Mouse (Mus musculus) lung, postnatal 0 days (tissue): ENCODE results near the gene Crb3.

ENCODE experiments used
- CTCF ChIP-seq: IDR thresholded peaks from 2 replicates; pipeline ENCODE4 v1.5.1; 2016; ENCODE audit warnings: antibody characterized with exemption, mild to moderate bottlenecking
- EP300 ChIP-seq: IDR thresholded peaks from 2 replicates; pipeline ENCODE4 v1.6.1; 2016; ENCODE audit warnings: antibody characterized with exemption, mild to moderate bottlenecking, control low read depth

DNA sequence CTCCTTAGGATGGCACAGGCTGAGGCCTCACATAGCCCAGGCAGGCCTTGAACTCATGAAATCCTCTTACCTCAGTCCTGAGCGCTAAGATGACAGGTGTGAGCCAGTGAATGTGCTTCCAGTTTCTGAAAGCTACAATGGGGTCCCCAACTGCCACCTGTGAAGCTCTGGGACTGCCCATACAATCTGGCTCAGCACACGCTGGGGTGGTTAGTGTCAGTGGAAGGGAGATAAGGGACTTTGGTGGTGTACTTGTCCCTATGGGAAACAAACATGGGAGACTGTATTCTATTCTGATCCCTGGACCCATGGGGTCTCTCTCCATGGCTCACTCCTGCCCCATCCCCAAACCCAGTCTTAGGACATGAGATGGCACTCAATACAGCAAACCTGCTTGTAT is 39.2 kb upstream of the Crb3 start:
- TF ChIP-seq CTCF (no peak), EP300 (no peak)
